Mouse (Mus musculus): Measurements from ENCODE around the gene Gm21704.
"Not testable (repeated sequence)": the region's sequence is repeated elsewhere in the genome, so short reads cannot be mapped to it uniquely, and the experiment has no call there.

The Gm21704 gene

DNA sequence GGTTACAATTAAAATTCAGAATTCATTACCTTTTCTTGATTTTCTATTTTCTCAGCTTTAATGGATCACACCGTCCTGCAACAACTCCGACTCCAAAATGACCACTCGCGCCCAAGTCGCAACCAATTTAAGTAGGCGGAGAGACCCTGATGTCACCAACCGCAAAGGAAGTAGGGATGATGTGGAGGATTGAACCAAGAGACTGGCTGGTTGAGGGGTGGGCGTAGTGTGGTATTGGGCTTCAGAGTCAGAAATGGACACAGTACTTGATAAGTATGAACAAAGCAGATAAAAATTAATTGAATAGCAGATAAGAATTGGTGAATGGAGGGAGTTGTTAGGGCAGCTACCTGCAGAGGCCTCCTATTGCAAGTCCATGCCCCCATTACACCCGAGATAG lies at the start of gene Gm21704, which contains the start of gene Gm21708:
Gm21704 (minus strand) TSS at position 101 of the 400 bp plus-strand sequence.
Gm21708 (minus strand) TSS at position 101 of the 400 bp plus-strand sequence.
- not testable (repeated sequence) for DNase-seq (ENCODE audit: low spot score)

DNA sequence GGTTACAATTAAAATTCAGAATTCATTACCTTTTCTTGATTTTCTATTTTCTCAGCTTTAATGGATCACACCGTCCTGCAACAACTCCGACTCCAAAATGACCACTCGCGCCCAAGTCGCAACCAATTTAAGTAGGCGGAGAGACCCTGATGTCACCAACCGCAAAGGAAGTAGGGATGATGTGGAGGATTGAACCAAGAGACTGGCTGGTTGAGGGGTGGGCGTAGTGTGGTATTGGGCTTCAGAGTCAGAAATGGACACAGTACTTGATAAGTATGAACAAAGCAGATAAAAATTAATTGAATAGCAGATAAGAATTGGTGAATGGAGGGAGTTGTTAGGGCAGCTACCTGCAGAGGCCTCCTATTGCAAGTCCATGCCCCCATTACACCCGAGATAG lies 64.7 kb downstream of the Gm21704 start, which contains the start of gene Gm21693:
Gm21693 (minus strand) TSS at position 101 of the 400 bp plus-strand sequence.
- DNase-seq (ENCODE audit: low spot score): not testable (repeated sequence)

DNA sequence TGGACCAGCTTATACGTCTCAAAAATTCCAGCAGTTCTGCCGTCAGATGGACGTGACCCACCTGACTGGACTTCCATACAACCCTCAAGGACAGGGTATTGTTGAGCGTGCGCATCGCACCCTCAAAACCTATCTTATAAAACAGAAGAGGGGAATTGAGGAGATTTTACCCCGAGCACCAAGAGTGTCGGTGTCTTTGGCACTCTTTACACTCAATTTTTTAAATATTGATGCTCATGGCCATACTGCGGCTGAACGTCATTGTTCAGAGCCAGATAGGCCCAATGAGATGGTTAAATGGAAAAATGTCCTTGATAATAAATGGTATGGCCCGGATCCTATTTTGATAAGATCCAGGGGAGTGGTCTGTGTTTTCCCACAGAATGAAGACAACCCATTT lies 69.3 kb downstream of the Gm21704 start:
- not testable (repeated sequence) for DNase-seq (ENCODE audit: low spot score)
